Mouse (Mus musculus): ENCODE results near the gene Ccdc114. TPM values are rescaled to one million over a fixed set of nuclear protein-coding genes. Genes with fewer than 3 reads are reported as not detected.
"Not testable (repeated sequence)": the region's sequence is repeated elsewhere in the genome, so short reads cannot be mapped to it uniquely, and the experiment has no call there.

Gene Ccdc114
- polyA plus RNA-seq, 1 experiment from 2014 or later = 2.0 TPM

DNA sequence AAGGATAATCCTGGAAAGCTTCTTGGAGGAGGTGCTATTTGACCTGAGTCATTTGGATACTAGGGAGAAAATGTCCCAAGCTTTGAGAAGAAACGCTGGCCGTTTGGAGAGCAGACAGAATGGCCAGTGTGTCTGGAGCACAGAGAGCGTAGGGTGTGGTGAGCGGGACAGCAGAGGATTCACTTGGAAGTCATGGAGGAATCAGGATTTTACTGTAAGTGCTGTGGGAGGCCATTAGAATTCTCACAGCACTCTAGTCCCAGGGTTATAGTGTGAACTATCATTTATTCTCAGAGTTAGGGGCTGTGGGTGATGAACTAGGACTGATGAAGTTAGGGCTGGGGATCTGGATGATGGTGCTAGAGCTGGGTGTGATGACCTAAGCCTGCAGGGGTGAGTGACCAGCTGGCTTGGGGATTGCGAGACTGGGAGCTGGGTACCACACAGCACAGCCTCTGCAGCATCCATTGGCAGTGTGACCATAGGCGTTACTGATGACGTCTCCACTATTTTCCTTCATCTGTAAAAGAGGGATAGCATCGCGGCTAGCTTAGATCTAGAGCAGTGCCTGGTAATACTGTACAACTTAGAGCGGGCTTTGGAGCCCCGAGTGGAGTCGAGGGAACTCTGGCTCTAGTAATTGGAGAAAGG is 1.8 kb upstream of the Ccdc114 start:
- ATAC-seq (ENCODE audit: low FRiP score) = no peak
- Histone ChIP-seq H3K36me3 (ENCODE audit: control insufficient read depth, insufficient read depth, low read length) (no peaks in the 10 kb centered on the region), H3K4me3 (ENCODE audit: low read depth, low read length) (no peak overlapping the region)

DNA sequence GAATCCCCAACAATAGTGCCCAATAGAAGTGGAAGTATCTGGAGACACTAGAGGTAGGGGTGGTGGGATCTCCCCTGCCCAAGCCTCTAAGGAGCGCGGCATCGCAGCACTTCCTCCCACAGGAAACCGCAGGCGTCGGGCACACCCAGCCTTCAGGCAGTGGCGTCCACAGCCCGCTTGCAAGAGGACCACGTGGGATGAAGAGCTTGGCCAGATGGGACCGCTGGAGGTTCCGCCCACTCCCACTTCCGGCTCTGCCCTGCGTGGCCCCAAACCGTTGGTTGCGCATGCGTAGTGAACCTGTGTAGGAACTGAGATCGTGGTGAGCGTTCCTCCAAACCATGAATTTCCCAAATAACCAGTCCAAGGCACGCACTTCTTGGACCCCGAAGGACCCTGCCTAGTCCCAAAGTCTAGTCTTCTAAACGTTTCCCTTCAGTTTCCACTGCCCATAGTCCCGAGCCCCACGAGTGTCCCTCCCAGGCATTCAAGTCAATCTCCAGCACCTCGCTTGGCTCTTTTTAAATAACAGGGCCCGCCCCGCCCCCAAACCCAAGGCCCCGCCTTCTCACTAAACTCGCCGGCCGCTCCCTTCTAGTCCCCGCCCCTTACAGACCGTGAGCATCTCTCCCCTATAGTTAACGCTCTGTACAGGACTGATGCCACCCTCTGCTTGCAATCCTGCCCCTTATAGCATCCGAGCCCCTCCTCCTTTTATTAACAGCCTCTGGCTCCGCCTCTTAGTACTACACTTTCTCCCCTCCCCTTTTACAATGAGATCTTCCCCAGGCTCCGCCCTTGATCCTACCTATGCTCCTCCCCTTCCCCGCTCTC is 727 bp upstream of the Ccdc114 start:
- no peaks in the 10 kb centered on the region for H3K9me3 ChIP-seq (ENCODE audit: control insufficient read depth, low read length)
- H3K4me2 ChIP-seq = peak overlapping the region; percentile 56
- no peaks in the 10 kb centered on the region for H3K27me3 ChIP-seq (ENCODE audit: control insufficient read depth, insufficient read depth, low read length)
- H3K9ac ChIP-seq (ENCODE audit: low read length) = peak overlapping the region; percentile 33; the same call in 1 of the 2 replicates
- no peaks in the 10 kb centered on the region for H3K36me3 ChIP-seq (ENCODE audit: control insufficient read depth, insufficient read depth, low read length)
- ATAC-seq (ENCODE audit: low FRiP score) (peak; percentile 92), DNase-seq (ENCODE audit: low spot score, missing footprints) (peak; percentile 99)
- H3K4me3 ChIP-seq (ENCODE audit: low read depth, low read length) = peak overlapping the region; percentile 37
- WGBS = 2% methylated on average over 37 of the region's 37 CpGs
- H3K27ac ChIP-seq (ENCODE audit: low read depth, low read length) = peak overlapping the region; percentile 69
- peaks cover 4% of the 10 kb centered on the region; the same call in 1 of the 2 replicates for H3K4me1 ChIP-seq (ENCODE audit: control insufficient read depth, insufficient read depth, low read length)

More for the DNA sequence above, 1.8 kb upstream of the Ccdc114 start:
- H3K27ac ChIP-seq (ENCODE audit: low read depth, low read length) = no peak overlapping the region
- no peaks in the 10 kb centered on the region for H3K27me3 ChIP-seq (ENCODE audit: control insufficient read depth, insufficient read depth, low read length)
- DNase-seq (ENCODE audit: low spot score, missing footprints) = no peak
- H3K4me2 ChIP-seq = no peak overlapping the region
- H3K9me3 ChIP-seq (ENCODE audit: control insufficient read depth, low read length) = no peaks in the 10 kb centered on the region
- peak overlapping the region; percentile 33; the same call in 1 of the 2 replicates for H3K9ac ChIP-seq (ENCODE audit: low read length)
- peaks cover 7% of the 10 kb centered on the region for H3K4me1 ChIP-seq (ENCODE audit: control insufficient read depth, insufficient read depth, low read length)
- WGBS = 83% methylated on average over 12 of the region's 12 CpGs

DNA sequence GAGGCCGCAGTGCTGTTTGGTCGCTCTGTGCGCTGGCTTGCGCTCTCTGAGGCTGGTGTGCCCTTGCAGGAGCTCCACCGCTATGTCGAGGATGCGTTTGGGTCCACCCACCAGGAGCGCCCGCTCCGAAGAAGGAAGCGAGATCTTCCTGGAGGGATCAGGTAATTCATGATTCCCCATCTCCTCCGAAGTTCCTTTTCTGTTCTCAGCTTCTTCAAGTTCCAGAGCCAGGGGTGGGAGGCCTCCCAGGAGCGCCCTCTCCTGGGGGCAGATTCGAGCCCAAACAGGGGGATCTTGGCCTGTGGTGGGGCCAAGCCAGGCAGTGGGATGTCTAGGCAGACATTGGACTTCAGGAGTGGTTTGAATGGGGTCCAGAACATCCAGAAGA is 551 bp downstream of the Ccdc114 start:
- peak; percentile 94 for DNase-seq (ENCODE audit: low spot score, missing footprints)
- H3K9ac ChIP-seq (ENCODE audit: low read length) = no peak overlapping the region; the same call in 1 of the 2 replicates
- WGBS = 6% methylated on average over 14 of the region's 14 CpGs

DNA sequence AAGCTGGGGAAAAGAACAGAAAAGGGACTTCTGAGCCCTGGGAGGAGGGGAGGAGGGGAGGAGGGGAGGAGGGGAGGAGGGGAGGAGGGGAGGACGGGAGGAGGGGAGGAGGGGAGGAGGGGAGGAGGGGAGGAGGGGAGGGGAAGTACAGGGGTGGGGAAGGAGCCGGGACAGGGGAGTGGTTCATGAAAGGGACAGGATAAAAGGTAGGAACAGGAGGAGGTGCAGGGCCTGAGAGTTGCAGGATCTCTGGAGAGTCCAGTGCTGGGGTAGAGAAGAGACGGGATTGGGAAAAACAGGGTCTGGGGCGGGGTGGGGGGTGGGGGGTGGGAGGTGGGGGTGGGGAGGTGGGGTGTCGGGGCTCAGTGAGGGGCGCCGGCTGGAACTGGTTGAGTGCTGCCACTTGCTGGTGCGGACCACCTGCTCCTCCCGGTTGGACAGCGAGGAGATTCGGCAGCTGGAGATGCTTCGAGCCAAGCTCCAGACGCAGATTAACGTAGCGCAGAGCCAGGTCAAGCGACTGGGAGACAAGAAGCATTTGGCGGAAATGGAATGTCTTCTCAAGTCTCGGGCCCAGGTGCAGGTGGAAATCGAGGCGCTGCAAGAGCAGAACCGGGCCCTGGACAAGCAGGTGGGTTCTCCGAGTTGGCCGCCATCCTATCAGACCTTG is 4.9 kb downstream of the Ccdc114 start:
- no peak for DNase-seq (ENCODE audit: low spot score, missing footprints)
- 11% methylated on average over 19 of the region's 23 CpGs for WGBS
- H3K27ac ChIP-seq (ENCODE audit: low read depth, low read length) = no peak overlapping the region
- no peak overlapping the region for H3K9ac ChIP-seq (ENCODE audit: low read length)
- no peak overlapping the region for H3K4me3 ChIP-seq (ENCODE audit: low read depth, low read length)
- H3K27me3 ChIP-seq (ENCODE audit: control insufficient read depth, insufficient read depth, low read length) = no peaks in the 10 kb centered on the region
- H3K9me3 ChIP-seq (ENCODE audit: control insufficient read depth, low read length) = peaks cover 3% of the 10 kb centered on the region; the same call in 1 of the 2 replicates
- H3K4me1 ChIP-seq (ENCODE audit: control insufficient read depth, insufficient read depth, low read length) = no peaks in the 10 kb centered on the region; the same call in 1 of the 2 replicates
- H3K4me2 ChIP-seq = 0 out of 2 replicates have a peak overlapping the region, but pooled peaks have one; percentile 11
- H3K36me3 ChIP-seq (ENCODE audit: control insufficient read depth, insufficient read depth, low read length) = no peaks in the 10 kb centered on the region
- no peak for ATAC-seq (ENCODE audit: low FRiP score)

More for the DNA sequence above, 551 bp downstream of the Ccdc114 start:
- peaks cover 4% of the 10 kb centered on the region; the same call in 1 of the 2 replicates for H3K4me1 ChIP-seq (ENCODE audit: control insufficient read depth, insufficient read depth, low read length)
- no peaks in the 10 kb centered on the region for H3K27me3 ChIP-seq (ENCODE audit: control insufficient read depth, insufficient read depth, low read length)
- peak overlapping the region; percentile 37; the same call in 1 of the 2 replicates for H3K4me3 ChIP-seq (ENCODE audit: low read depth, low read length)
- ATAC-seq (ENCODE audit: low FRiP score) = no peak
- H3K4me2 ChIP-seq = peak overlapping the region; percentile 56
- no peak overlapping the region for H3K27ac ChIP-seq (ENCODE audit: low read depth, low read length)
- no peaks in the 10 kb centered on the region for H3K36me3 ChIP-seq (ENCODE audit: control insufficient read depth, insufficient read depth, low read length)
- no peaks in the 10 kb centered on the region for H3K9me3 ChIP-seq (ENCODE audit: control insufficient read depth, low read length)

DNA sequence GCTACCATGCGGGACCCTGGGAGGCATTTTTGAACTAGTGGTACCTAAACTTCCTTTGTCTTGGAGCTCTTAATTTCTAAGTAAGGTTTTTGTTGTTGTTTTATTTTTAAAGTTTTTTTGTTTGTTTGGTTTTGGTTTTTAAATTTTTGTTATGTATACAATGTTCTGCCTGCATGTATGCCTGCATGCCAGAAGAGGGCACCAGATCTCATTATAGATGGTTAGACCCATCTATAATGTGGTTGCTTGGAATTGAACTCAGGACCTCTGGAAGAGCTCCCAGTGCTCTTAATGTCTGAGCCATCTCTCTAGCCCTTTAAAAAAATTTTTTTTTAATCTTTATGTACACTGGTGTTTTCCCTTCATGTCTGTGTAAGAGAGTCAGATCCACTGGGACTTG is 5.8 kb downstream of the Ccdc114 start:
- WGBS = 91% methylated on average over 1 of the region's 1 CpGs
- DNase-seq (ENCODE audit: low spot score, missing footprints) = no peak
- no peaks in the 10 kb centered on the region for H3K27me3 ChIP-seq (ENCODE audit: control insufficient read depth, insufficient read depth, low read length)
- no peaks in the 10 kb centered on the region for H3K4me1 ChIP-seq (ENCODE audit: control insufficient read depth, insufficient read depth, low read length)
- no peak overlapping the region for H3K9ac ChIP-seq (ENCODE audit: low read length)
- no peak overlapping the region for H3K4me2 ChIP-seq
- peaks cover 3% of the 10 kb centered on the region; the same call in 1 of the 2 replicates for H3K9me3 ChIP-seq (ENCODE audit: control insufficient read depth, low read length)
- H3K27ac ChIP-seq (ENCODE audit: low read depth, low read length) = no peak overlapping the region
- H3K4me3 ChIP-seq (ENCODE audit: low read depth, low read length) = no peak overlapping the region
- no peak for ATAC-seq (ENCODE audit: low FRiP score)
- H3K36me3 ChIP-seq (ENCODE audit: control insufficient read depth, insufficient read depth, low read length) = no peaks in the 10 kb centered on the region

DNA sequence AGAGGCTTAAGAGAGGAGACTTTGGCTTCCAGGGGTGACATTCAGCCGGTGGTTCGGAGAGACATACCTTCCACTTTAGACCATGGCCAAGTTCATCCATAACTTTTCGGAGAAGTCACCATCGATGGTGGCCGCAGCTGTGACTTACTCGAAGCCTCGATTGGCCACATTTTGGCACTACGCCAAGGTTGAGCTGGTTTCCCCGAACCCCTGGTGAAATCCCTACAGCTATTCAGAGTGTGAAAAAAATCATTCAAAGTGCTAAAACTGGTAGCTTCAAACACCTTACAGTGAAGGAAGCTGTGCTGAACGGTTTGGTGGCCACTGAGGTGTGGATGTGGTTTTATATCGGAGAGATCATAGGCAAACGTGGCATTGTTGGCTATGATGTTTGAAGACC is 9.9 kb downstream of the Ccdc114 start:
- H3K9ac ChIP-seq (ENCODE audit: low read length); DNase-seq (ENCODE audit: low spot score, missing footprints); H3K4me2 ChIP-seq: not testable (repeated sequence)

DNA sequence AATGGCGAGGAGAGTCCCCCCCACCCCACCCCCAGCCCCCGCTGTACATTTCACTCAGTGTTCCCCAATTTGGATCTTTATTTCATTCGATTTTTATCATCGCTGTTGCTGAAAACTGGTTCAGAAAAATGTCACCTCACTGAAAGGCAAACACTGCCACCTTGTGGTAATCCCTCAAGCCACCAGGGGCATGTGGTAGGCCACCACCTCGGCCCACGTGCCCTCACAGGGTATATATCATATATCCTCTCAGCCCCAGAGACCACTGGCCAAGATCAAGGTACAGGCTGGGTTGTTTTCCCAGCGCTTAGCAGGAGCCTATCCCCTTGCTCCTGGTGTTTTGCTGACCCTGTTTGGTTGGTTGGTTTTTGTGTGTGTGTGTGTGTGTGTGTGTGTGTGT is 11.2 kb downstream of the Ccdc114 start:
- ATAC-seq (ENCODE audit: low FRiP score) (0 out of 2 replicates have a peak, but pooled peaks have one; percentile 54), DNase-seq (ENCODE audit: low spot score, missing footprints) (peak; percentile 93)
- Histone ChIP-seq H3K27ac (ENCODE audit: low read depth, low read length) (no peak overlapping the region), H3K4me1 (ENCODE audit: control insufficient read depth, insufficient read depth, low read length) (no peaks in the 10 kb centered on the region), H3K36me3 (ENCODE audit: control insufficient read depth, insufficient read depth, low read length) (no peaks in the 10 kb centered on the region), H3K27me3 (ENCODE audit: control insufficient read depth, insufficient read depth, low read length) (no peaks in the 10 kb centered on the region), H3K9ac (ENCODE audit: low read length) (no peak overlapping the region), H3K4me2 (no peak overlapping the region), H3K9me3 (ENCODE audit: control insufficient read depth, low read length) (peaks cover 3% of the 10 kb centered on the region; the same call in 1 of the 2 replicates), H3K4me3 (ENCODE audit: low read depth, low read length) (no peak overlapping the region)
- 41% methylated on average over 7 of the region's 7 CpGs for WGBS

More for the DNA sequence above, 9.9 kb downstream of the Ccdc114 start:
- not testable (repeated sequence) for H3K36me3 ChIP-seq (ENCODE audit: control insufficient read depth, insufficient read depth, low read length); H3K27me3 ChIP-seq (ENCODE audit: control insufficient read depth, insufficient read depth, low read length); ATAC-seq (ENCODE audit: low FRiP score); H3K27ac ChIP-seq (ENCODE audit: low read depth, low read length); H3K9me3 ChIP-seq (ENCODE audit: control insufficient read depth, low read length); H3K4me1 ChIP-seq (ENCODE audit: control insufficient read depth, insufficient read depth, low read length); H3K4me3 ChIP-seq (ENCODE audit: low read depth, low read length)
- WGBS = 91% methylated on average over 12 of the region's 12 CpGs

DNA sequence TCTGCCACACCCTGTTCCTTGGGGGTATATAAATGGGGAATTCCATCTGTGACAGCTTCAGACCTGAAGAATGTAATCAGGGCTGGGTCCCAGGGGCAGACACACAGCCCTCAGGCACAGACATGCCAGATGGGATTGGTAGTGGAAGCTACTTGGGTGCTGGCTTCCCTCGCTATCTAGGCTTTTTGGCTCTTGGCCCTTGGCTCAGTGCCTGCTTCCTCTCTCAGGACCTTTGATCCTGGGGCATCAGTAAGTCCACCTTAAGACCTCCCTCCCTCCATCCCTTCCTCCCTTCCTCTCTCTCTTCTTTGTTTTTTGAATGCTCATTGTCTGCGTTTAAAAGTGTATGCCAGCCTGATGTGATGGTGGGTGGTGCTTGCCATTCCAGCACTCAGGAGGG is 16.0 kb downstream of the Ccdc114 start:
- no peak overlapping the region for H3K4me3 ChIP-seq (ENCODE audit: low read depth, low read length)
- H3K9ac ChIP-seq (ENCODE audit: low read length) = no peak overlapping the region
- H3K27me3 ChIP-seq (ENCODE audit: control insufficient read depth, insufficient read depth, low read length) = no peaks in the 10 kb centered on the region
- DNase-seq (ENCODE audit: low spot score, missing footprints) (no peak), ATAC-seq (ENCODE audit: low FRiP score) (no peak)
- no peaks in the 10 kb centered on the region for H3K9me3 ChIP-seq (ENCODE audit: control insufficient read depth, low read length)
- no peak overlapping the region for H3K4me2 ChIP-seq
- no peaks in the 10 kb centered on the region for H3K36me3 ChIP-seq (ENCODE audit: control insufficient read depth, insufficient read depth, low read length)
- H3K4me1 ChIP-seq (ENCODE audit: control insufficient read depth, insufficient read depth, low read length) = no peaks in the 10 kb centered on the region
- 48% methylated on average over 2 of the region's 2 CpGs for WGBS
- no peak overlapping the region for H3K27ac ChIP-seq (ENCODE audit: low read depth, low read length)
